Comparison of ENCODE assay signal across 9 mouse cellular contexts in genomic region chr10:80143664-80144063, GRCm38 (mm10). TPM values are rescaled to one million over a fixed set of nuclear protein-coding genes. Genes with fewer than 3 reads are reported as not detected.
DNase-seq lines count a peak whose midpoint lies in the region; ATAC-seq and TF ChIP-seq lines count a peak whose summit lies in the region.
"Had no signal": no experiment of that assay in that cellular context is flagged by ENCODE, and none has a peak within 500 bp of the region (broad histone marks: within the 10 kb centered on the region; RNA-seq: fewer than 3 reads in every experiment).

No protein-coding gene starts in this region.

- peak overlapping the region; percentile 99; the same call in 1 of the 2 replicates for H3K4me3 ChIP-seq in hindbrain, embryonic 10.5 days
- H3K4me3 ChIP-seq in hindbrain, embryonic 16.5 days (ENCODE audit: low read length) = no peak overlapping the region
- 0 out of 2 replicates have a peak overlapping the region, but pooled peaks have one; percentile 96 for H3K4me3 ChIP-seq in E14TG2a.4 (replicated peaks; ENCODE audit: low read length)
- H3K4me3 ChIP-seq in hindbrain, postnatal 0 days (ENCODE audit: low read length) = no peak overlapping the region

- no peak overlapping the region for H3K27ac ChIP-seq in hindbrain, embryonic 10.5 days
- no peak overlapping the region for H3K27ac ChIP-seq in hindbrain, embryonic 16.5 days (ENCODE audit: low read depth, low read length)
- H3K27ac ChIP-seq in hindbrain, postnatal 0 days = no peak overlapping the region

- no peak overlapping the region for H3K9ac ChIP-seq in hindbrain, embryonic 16.5 days (ENCODE audit: low read depth, low read length)
- H3K9ac ChIP-seq in hindbrain, postnatal 0 days (replicated peaks; ENCODE audit: low read length) = no peak overlapping the region

- H3K9me3 ChIP-seq in hindbrain, embryonic 10.5 days = no peaks in the 10 kb centered on the region
- H3K9me3 ChIP-seq in hindbrain, embryonic 16.5 days (ENCODE audit: control insufficient read depth, low read length) = no peaks in the 10 kb centered on the region
- H3K9me3 ChIP-seq in E14TG2a.4 (ENCODE audit: low read length) = no peaks in the 10 kb centered on the region
- no peaks in the 10 kb centered on the region for H3K9me3 ChIP-seq in hindbrain, postnatal 0 days (ENCODE audit: low read length)

- 94% methylated on average over 7 of the region's 7 CpGs for WGBS in hindbrain, embryonic 10.5 days
- WGBS in hindbrain, embryonic 16.5 days = 92% methylated on average over 7 of the region's 7 CpGs
- WGBS in hindbrain, postnatal 0 days = 82% methylated on average over 7 of the region's 7 CpGs

- no peak overlapping the region for H3K4me2 ChIP-seq in hindbrain, embryonic 16.5 days (ENCODE audit: low read length)
- H3K4me2 ChIP-seq in hindbrain, postnatal 0 days (ENCODE audit: low read depth, low read length) = 0 out of 2 replicates have a peak overlapping the region, but pooled peaks have one; percentile 98

- H3K27me3 ChIP-seq in hindbrain, embryonic 10.5 days (ENCODE audit: insufficient read depth, poor library complexity, severe bottlenecking) = peaks cover 14% of the 10 kb centered on the region
- no peaks in the 10 kb centered on the region for H3K27me3 ChIP-seq in hindbrain, embryonic 16.5 days (replicated peaks; ENCODE audit: control insufficient read depth, insufficient read depth, low read length)
- no peaks in the 10 kb centered on the region for H3K27me3 ChIP-seq in E14TG2a.4 (ENCODE audit: insufficient read depth, low read length)
- H3K27me3 ChIP-seq in hindbrain, postnatal 0 days (ENCODE audit: insufficient read depth, low read length) = no peaks in the 10 kb centered on the region

- no peak for ATAC-seq in cerebellum, adult (ENCODE audit: insufficient number of reproducible peaks, low FRiP score, low TSS enrichment)
- ATAC-seq in hindbrain, embryonic 16.5 days = no peak
- no peak for ATAC-seq in hindbrain, postnatal 0 days

- peak; percentile 47 for DNase-seq in cerebellum, adult 8-10 months
- DNase-seq in hindbrain, embryonic 10.5 days (ENCODE audit: low spot score) = no peak
- no peak for DNase-seq in hindbrain, postnatal 0 days (ENCODE audit: low spot score)
- no peak for DNase-seq in gastrocnemius, postnatal 10 days
- DNase-seq in left cerebral cortex, adult 11 months (ENCODE audit: low spot score) = no peak
- DNase-seq: kidney, adult 18-20 months had no signal

- H3K4me1 ChIP-seq in hindbrain, embryonic 10.5 days (replicated peaks) = peaks cover 88% of the 10 kb centered on the region
- H3K4me1 ChIP-seq in hindbrain, embryonic 16.5 days (ENCODE audit: control insufficient read depth, insufficient read depth, low read depth, low read length) = peaks cover 28% of the 10 kb centered on the region
- peaks cover 77% of the 10 kb centered on the region for H3K4me1 ChIP-seq in E14TG2a.4 (replicated peaks; ENCODE audit: low read depth, low read length)
- H3K4me1 ChIP-seq in hindbrain, postnatal 0 days (ENCODE audit: insufficient read depth, low read length) = peaks cover 10% of the 10 kb centered on the region

- TF ChIP-seq CTCF in E14TG2a.4 (conservative IDR thresholded peaks at IDR 0.05; ENCODE audit: low read length) = no peak
- no peak for TF ChIP-seq CTCF in hindbrain, postnatal 0 days (IDR thresholded peaks at IDR 0.05; ENCODE audit: low read depth)

- peaks cover 40% of the 10 kb centered on the region for H3K36me3 ChIP-seq in hindbrain, embryonic 10.5 days
- H3K36me3 ChIP-seq in hindbrain, embryonic 16.5 days (ENCODE audit: control insufficient read depth, insufficient read depth, low read length) = peaks cover 14% of the 10 kb centered on the region; the same call in 1 of the 2 replicates
- peaks cover 50% of the 10 kb centered on the region for H3K36me3 ChIP-seq in E14TG2a.4 (ENCODE audit: insufficient read depth, low read length)
- peaks cover 9% of the 10 kb centered on the region for H3K36me3 ChIP-seq in hindbrain, postnatal 0 days (ENCODE audit: insufficient read depth, low read length)

RNA-seq across cellular contexts. Expression of gene Cbarp, which starts 3.0 kb away (rescaled TPM):
- 7.1 and 15.0 TPM in 2 replicates for polyA plus RNA-seq in hindbrain, embryonic 10.5 days (2016; fragmentation: Nextera tagmentation; extraction: Ambion mirVana)
- polyA plus RNA-seq in hindbrain, embryonic 16.5 days (2015; fragmentation: Nextera tagmentation; extraction: Ambion mirVana) = 98.8 and 130 TPM in 2 replicates
- 270 and 288 TPM in 2 replicates for total RNA-seq in hindbrain, postnatal 0 days (2014; rRNA removed)
- 95.5 and 106 TPM in 2 replicates for polyA plus RNA-seq in hindbrain, postnatal 0 days (2015; fragmentation: Nextera tagmentation; extraction: Ambion mirVana)
- total RNA-seq in gastrocnemius, postnatal 10 days (2021) = 1 to 10 TPM; 2.3 to 3.2 TPM

RNA-seq across cellular contexts. Expression of gene Midn, which starts 4.4 kb away (rescaled TPM):
- 22.3 and 24.6 TPM in 2 replicates for polyA plus RNA-seq in hindbrain, embryonic 10.5 days (2016; fragmentation: Nextera tagmentation; extraction: Ambion mirVana)
- polyA plus RNA-seq in hindbrain, embryonic 16.5 days (2015; fragmentation: Nextera tagmentation; extraction: Ambion mirVana) = 16.0 and 16.1 TPM in 2 replicates
- total RNA-seq in hindbrain, postnatal 0 days (2014; rRNA removed) = 146 and 172 TPM in 2 replicates
- 14.7 and 15.8 TPM in 2 replicates for polyA plus RNA-seq in hindbrain, postnatal 0 days (2015; fragmentation: Nextera tagmentation; extraction: Ambion mirVana)
- total RNA-seq in gastrocnemius, postnatal 10 days (2021) = 10 to 100 TPM; 34.3 to 62.7 TPM

RNA-seq across cellular contexts. Expression of gene Atp5d, which starts 5.2 kb away (rescaled TPM):
- 484 and 504 TPM in 2 replicates for polyA plus RNA-seq in hindbrain, embryonic 10.5 days (2016; fragmentation: Nextera tagmentation; extraction: Ambion mirVana)
- 554 and 581 TPM in 2 replicates for polyA plus RNA-seq in hindbrain, embryonic 16.5 days (2015; fragmentation: Nextera tagmentation; extraction: Ambion mirVana)
- total RNA-seq in hindbrain, postnatal 0 days (2014; rRNA removed) = 273 and 303 TPM in 2 replicates
- 733 and 736 TPM in 2 replicates for polyA plus RNA-seq in hindbrain, postnatal 0 days (2015; fragmentation: Nextera tagmentation; extraction: Ambion mirVana)
- total RNA-seq in gastrocnemius, postnatal 10 days (2021) = 100 to 1,000 TPM; 576 to 659 TPM

RNA-seq across cellular contexts. Expression of gene Cirbp, which starts 22.1 kb away (rescaled TPM):
- polyA plus RNA-seq in hindbrain, embryonic 10.5 days (2016; fragmentation: Nextera tagmentation; extraction: Ambion mirVana) = 95.3 and 153 TPM in 2 replicates
- polyA plus RNA-seq in hindbrain, embryonic 16.5 days (2015; fragmentation: Nextera tagmentation; extraction: Ambion mirVana) = 288 and 311 TPM in 2 replicates
- 257 and 261 TPM in 2 replicates for total RNA-seq in hindbrain, postnatal 0 days (2014; rRNA removed)
- 730 and 732 TPM in 2 replicates for polyA plus RNA-seq in hindbrain, postnatal 0 days (2015; fragmentation: Nextera tagmentation; extraction: Ambion mirVana)
- 10 to 100 TPM; 84.3 to 88.4 TPM for total RNA-seq in gastrocnemius, postnatal 10 days (2021)

RNA-seq across cellular contexts. Expression of gene Stk11, which starts 28.1 kb away (rescaled TPM):
- polyA plus RNA-seq in hindbrain, embryonic 10.5 days (2016; fragmentation: Nextera tagmentation; extraction: Ambion mirVana) = 18.5 and 21.1 TPM in 2 replicates
- 17.7 and 18.3 TPM in 2 replicates for polyA plus RNA-seq in hindbrain, embryonic 16.5 days (2015; fragmentation: Nextera tagmentation; extraction: Ambion mirVana)
- 86.4 and 86.6 TPM in 2 replicates for total RNA-seq in hindbrain, postnatal 0 days (2014; rRNA removed)
- 13.9 and 15.0 TPM in 2 replicates for polyA plus RNA-seq in hindbrain, postnatal 0 days (2015; fragmentation: Nextera tagmentation; extraction: Ambion mirVana)
- 100 to 1,000 TPM; 105 to 110 TPM for total RNA-seq in gastrocnemius, postnatal 10 days (2021)

Comparison
In these comparisons a context has a peak if more than half of its experiments do, and no peak if none do; other contexts are left out.
1. H3K4me3 ChIP-seq: peak in hindbrain, embryonic 10.5 days (single experiment) and E14TG2a.4 (single experiment); none in hindbrain, embryonic 16.5 days (single experiment) and hindbrain, postnatal 0 days (single experiment).